Mouse (Mus musculus) spleen, adult 18-20 months (tissue): ENCODE results near the gene Sfta2.

ENCODE experiments used
- DNase-seq, 2 experiments: peaks; one replicate each; pipeline ENCODE4 v3.0.0; 2022; ENCODE audit warnings: mixed read lengths in 2 of 2

Sfta2 gene

DNA sequence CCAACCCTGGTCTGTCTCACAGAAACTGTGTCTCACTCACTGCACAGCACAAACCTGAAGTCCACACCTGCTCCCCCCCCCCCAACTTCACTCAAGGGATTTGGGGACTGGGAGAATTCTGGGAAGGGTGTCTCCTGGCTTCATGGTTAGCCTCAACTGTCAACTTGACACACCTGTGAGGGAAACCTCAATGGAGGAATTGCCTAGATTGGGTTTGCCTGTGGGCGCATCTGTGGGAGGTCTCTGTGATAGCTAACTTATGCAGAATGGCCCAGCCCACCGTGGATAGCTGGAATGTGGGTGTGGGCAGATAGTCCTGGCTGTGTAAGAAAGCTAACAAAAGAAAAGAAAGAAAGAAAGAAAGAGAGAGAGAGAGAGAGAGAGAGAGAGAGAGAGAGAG lies at the start of gene Sfta2:
Gene Sfta2 (plus strand): TSS at position 301 of the 400 bp plus-strand sequence.
- DNase-seq, result no peak

GRCm38 (mm10) chr17:35551881-35552414 lies 49.4 kb upstream of the Sfta2 start, which contains the start of gene Cdsn:
TSS of gene Cdsn (plus strand) at chr17:35552128.
- DNase-seq, result no peak

GRCm38 (mm10) chr17:35554321-35554720 lies 47.0 kb upstream of the Sfta2 start:
- no peak for DNase-seq

DNA sequence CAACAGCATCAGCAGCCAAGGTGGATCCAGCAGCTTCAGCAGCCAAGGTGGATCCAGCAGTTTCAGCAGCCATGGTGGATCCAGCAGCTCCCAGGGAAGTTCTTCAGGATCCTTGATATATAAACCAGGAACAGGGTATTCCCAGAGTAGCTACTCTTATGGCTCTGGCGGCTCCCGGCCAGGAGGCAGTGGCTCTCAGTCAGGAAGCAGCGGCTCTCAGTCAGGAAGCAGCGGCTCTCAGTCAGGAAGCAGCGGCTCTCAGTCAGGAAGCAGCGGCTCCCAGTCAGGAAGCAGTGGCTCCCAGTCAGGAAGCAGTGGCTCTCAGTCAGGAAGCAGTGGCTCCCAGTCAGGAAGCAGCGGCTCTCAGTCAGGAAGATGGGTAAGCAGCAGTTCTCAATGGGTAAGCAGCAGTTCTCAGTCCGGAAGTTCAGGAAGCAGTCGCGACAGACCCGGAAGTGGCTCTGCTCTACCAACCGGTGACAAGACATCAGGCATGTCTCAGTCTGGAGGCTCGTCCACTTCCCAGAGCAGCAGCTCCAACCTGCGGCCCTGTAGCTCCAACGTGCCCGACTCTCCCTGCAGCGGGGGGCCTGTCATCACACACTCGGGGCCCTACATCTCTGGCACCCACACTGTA lies 46.5 kb upstream of the Sfta2 start:
- DNase-seq, result no peak

GRCm38 (mm10) chr17:35556186-35556765 lies 45.1 kb upstream of the Sfta2 start:
- no peak for DNase-seq

GRCm38 (mm10) chr17:35556812-35557211 lies 44.5 kb upstream of the Sfta2 start:
- no peak for DNase-seq

DNA sequence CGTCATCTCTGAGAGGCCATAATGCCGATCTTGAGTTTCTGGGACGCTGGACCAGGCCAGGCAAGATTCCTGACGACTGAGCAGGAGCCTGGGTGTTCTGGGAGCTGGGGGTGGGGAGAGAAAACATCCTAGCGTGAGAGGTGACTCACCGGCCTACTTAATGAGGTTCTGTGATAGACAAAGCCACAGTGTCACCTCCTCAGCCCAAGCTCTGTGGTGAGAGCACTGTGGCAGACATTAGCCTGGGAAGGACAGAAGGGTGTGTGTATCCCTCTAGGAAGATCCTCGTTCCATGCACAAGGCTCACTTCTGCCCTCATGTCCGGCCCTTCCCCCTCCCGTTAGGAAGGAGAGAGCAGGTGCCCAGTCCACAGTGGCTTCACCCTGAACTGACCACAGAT lies 44.0 kb upstream of the Sfta2 start:
- no peak for DNase-seq

DNA sequence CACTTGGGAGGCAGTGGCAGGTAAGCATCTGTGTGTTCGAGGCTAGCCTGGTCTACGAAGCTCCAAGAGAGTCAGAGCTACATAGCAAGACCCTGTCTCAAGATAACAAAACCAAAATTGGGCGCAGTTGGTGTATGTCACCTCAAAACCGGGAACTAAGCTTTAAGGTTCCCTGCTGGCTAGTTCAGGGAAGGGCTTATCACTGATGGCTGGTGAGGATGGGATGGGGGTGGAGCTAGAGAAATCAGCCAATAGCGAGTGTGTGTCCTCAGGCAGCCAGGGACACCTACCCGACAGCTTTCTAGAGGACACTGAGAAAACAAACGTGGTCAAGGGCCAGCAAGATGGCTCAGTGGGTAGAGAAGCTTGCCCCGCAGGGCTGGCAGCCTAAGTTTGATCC lies 43.1 kb upstream of the Sfta2 start:
- no peak for DNase-seq

DNA sequence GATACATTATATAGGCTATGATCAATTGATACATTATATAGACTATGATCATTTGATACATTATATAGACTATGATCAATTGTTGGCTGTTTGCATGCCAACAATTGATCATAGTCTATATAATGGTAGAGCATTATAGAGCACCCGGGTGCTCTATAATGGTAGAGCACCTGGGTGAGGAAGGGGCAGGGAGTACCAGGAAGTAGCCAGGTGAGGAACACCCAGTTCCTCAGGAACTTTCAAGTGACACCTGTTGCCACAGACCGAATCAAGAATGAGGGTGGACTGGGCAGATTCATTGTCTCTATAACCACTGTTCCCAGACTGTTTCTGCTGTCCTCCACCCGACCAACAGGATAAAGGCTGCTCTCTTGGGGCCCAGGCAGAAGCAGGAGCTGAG lies 34.2 kb upstream of the Sfta2 start, which contains the start of gene 2300002M23Rik:
Gene 2300002M23Rik (plus strand): TSS at position 301 of the 400 bp plus-strand sequence.
- no peak for DNase-seq

DNA sequence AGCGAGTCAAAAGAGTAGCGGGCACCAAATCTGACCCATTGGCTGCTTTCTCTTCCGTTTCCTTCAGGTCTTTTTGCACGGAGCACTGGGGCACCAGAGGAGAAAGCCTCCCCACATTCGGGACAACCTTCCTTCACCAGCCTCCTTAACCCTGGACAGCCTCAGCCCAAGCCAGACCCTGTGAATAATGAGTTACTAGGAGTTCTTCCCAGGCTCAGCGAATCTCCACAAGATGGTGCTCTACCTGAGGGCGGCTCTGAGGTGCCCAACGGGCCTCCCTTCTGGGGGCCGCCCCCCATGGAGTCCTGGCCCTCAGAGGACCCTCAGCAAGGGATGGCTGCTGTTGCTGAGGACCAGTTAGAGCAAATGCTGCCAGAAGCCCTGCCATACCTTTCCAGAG lies 33.6 kb upstream of the Sfta2 start:
- DNase-seq, result no peak

DNA sequence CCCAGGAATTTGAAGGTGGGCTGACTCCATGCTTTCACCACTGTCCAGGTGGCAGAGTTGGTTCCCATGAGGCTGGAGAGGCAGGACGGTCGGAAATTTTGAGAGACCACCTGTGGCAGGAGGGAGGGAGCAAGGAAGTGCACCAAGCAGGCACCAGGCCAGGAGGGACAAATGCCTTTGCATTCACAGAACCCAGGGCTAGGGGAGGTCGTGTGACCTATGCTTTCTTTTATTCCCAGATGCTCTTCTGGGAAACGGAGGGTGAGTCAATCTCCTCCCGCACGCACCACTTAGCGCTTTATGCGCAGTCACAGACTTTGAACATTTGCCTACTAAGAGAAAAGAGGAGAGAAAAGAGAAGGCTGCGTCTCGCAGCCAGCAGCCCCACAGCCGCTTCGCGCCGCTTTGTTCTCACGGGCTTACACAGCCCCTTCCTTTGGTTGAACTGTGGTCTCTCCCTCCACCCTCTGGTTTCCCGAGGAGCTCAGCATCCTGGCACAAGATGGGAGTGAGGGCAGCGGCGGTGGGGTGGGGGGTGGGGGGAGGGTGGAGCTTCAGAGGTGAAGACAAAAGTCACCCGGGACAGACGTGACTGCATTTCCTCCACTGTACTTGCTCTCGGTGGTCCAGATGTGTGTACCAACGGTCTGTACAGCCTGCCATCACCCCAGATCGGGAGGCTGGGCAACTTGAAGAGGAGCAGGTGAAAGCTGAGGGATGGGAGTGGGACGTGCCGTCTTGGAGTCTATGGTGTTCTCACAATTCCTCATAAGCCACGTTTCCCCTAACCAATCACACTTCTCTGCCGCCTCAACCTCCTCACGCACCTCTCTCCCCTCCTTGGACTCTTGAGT lies 32.0 kb upstream of the Sfta2 start:
- DNase-seq, result no peak

GRCm38 (mm10) chr17:35570836-35571235 lies 30.5 kb upstream of the Sfta2 start:
- no peak for DNase-seq

DNA sequence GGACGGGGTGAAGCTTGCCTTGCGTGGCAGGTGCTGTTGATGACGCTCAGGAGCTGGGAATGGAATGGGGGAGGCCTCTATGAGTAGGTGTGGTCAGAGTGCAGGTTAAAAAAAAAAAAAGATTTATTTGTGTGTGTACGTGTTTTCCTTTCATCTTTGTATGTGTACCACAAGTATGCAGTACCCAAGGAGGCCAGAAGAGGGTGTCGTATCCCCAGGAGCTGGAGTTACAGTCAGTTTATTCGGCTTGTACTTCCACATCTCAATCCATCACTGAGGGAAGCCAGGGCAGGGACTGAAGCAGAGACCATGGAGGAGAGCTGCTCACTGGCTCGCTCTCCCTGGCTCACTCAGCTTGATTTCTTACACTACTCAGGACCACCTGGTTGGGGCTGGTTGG lies 29.9 kb upstream of the Sfta2 start:
- DNase-seq, result no peak

DNA sequence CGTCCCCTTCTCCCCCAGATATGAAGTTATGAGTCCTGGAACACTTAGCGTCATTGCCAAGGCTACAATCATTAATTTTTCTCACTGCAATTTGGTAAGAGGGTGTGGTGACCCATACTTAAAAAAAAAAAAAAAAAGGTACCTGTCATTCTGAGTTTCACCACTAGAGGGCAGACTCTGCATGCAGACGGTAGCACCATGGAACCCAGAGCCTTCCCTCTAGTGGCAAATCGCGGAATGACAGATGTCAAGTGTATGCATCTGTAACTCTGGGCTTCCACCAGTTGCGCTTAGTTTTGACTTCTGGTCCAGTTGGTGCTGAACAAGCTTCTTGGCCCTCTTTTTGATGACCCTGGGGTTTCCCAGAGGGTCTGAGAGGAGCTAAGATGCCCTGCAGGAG lies 23.1 kb upstream of the Sfta2 start:
- DNase-seq, result peak; percentile 35 to 78

- no peak for DNase-seq
Measured at GRCm38 (mm10) chr17:35582900-35583299, 18.4 kb upstream of the Sfta2 start.

- peak; percentile 16 to 69 for DNase-seq
Measured at GRCm38 (mm10) chr17:35584330-35584937, 16.9 kb upstream of the Sfta2 start.

GRCm38 (mm10) chr17:35587291-35587690 lies 14.1 kb upstream of the Sfta2 start:
- DNase-seq, result no peak

DNA sequence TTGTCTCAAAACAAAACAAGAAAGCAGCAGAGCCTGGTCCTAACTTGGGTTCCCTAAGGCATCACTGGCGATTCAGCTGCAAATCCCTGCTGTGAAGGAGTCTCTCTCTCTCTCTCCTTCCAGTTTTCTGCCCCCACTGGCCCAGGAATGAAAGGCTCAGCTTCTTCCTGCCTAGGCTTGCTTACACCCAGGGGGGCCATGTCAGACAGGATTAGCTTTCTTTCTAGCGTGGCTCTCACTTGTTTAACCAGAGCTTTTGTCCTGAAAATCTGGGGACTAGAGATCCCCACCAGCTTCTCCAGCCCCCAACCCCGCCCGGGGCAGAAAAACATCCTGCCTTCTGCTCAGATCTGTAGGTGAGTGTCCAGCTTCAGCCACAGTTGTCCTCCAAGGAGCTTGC lies 13.0 kb upstream of the Sfta2 start:
- no peak for DNase-seq

DNA sequence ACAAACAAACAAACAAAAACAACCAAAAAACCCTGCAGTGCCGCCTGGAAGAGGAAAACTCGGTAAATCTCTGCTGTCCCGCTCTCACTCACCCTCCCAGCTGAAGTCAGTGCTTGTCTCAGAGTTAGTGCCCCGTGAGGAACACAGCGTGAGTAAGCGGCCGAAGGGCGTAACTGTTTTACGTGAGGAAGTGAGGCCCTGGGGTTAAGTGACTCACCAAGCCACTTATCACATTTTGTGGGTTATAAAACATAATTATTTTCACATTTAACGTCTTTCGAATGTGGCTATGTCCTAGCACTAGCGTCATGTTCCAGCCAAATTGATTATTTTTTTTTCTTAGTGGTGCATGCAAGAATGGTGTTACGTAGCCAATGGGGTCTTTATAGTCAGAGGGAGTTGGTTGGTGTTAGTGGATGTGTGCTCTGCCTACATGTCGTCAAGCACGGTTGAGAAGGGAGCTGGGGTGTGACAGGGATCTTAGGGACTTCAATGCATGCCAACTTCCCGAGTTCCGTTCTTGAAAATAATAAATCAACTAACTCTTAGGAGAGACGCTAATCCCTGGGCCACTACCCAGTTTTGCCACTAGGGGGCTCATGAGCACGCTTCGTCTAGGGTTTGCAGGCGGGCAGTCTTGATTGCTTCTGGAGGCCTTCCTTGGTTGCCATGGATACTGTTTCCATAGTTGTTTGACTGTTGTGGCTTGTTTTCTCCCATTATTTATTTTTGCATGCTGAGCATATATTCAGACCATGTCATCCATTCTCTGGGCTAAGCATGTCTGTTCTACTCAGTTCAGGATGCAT lies 10.7 kb upstream of the Sfta2 start:
- peak in 1 of 2 experiments; percentile 67 for DNase-seq

DNA sequence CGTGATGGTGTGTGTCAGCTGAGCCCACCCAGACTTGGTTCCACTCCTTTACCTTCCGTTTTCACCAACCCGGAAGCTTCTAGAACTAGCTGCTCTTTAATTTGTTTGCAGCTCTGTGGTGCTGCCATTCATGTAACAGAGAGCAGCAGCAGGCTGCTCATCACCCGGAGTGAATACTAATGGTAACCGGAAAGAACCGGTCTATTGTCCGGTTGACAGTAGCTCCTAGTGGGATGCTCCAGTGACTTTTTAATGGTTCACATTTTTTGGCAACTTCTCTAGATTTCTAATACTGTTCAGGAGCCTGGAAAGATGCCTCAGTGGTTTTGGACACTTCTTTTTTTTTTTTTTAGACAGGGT lies 10.2 kb upstream of the Sfta2 start:
- no peak for DNase-seq

DNA sequence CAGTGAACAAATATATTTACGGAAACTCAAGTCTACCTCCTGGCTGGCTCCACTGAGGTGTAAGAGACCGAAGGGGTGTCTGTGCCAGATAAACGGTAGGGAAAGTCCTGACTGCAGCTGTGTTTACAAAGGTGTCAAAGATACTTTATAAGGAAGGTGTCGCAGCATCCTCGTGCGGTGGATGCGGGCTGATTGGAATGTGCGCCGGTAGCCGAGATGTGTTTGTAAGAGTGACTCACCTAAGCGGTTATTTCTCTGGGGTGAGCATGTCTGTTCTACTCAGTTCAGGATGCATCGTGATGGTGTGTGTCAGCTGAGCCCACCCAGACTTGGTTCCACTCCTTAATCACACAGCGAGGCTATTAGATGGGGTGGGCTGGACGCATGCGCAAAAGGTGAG lies 9.6 kb upstream of the Sfta2 start:
- DNase-seq, result no peak

GRCm38 (mm10) chr17:35592131-35592530 lies 9.2 kb upstream of the Sfta2 start:
- DNase-seq, result no peak
